Mouse (Mus musculus) intestine, embryonic 14.5 days (tissue): ENCODE measurements around the gene Slc48a1. TPM values are rescaled to one million over a fixed set of nuclear protein-coding genes. Genes with fewer than 3 reads are reported as not detected.

Experiments used
- ATAC-seq: fragments of 200-750 bp; cut with Nextera tagmentation; replicated peaks from 2 replicates; pipeline ENCODE4 v1.8.0; 2017; ENCODE audit warnings: low read depth, moderate number of reproducible peaks, moderate TSS enrichment, moderate library complexity; ENCODE audit not compliant: low FRiP score, low TSS enrichment
- DNase-seq: peaks from one replicate; pipeline ENCODE4 v3.0.0-alpha.2; 2018; ENCODE audit warnings: low spot score
- H3K27ac ChIP-seq: fragments of 300-500 bp; sonication (generic); 2 replicates; pipeline ENCODE4 v1.5.1; 2014; ENCODE audit warnings: low read depth, mild to moderate bottlenecking, control low read depth
- H3K27me3 ChIP-seq: fragments of 300-500 bp; sonication (generic); replicated peaks from 2 replicates; pipeline ENCODE4 v1.6.1; 2014; ENCODE audit warnings: low read length, control low read depth; ENCODE audit not compliant: control insufficient read depth, insufficient read depth
- H3K36me3 ChIP-seq: fragments of 300-500 bp; sonication (generic); 2 replicates; pipeline ENCODE4 v1.6.1; 2014; ENCODE audit warnings: low read length, control low read depth; ENCODE audit not compliant: control insufficient read depth, insufficient read depth
- H3K4me1 ChIP-seq: fragments of 300-500 bp; sonication (generic); replicated peaks from 2 replicates; pipeline ENCODE4 v1.6.1; 2014; ENCODE audit warnings: low read length, control low read depth, mixed read lengths; ENCODE audit not compliant: control insufficient read depth, insufficient read depth
- H3K4me2 ChIP-seq: fragments of 300-500 bp; sonication (generic); 2 replicates; pipeline ENCODE4 v1.6.1; 2014; ENCODE audit warnings: low read length
- H3K4me3 ChIP-seq: fragments of 300-500 bp; sonication (generic); 2 replicates; pipeline ENCODE4 v1.5.1; 2014; ENCODE audit warnings: low read depth, low read length, control low read depth, mixed read lengths
- H3K9ac ChIP-seq: fragments of 300-500 bp; sonication (generic); 2 replicates; pipeline ENCODE4 v1.6.1; 2014; ENCODE audit warnings: mild to moderate bottlenecking, low read length
- H3K9me3 ChIP-seq: fragments of 300-500 bp; sonication (generic); 2 replicates; pipeline ENCODE4 v1.6.1; 2016; ENCODE audit warnings: low read length, control low read depth; ENCODE audit not compliant: control insufficient read depth
- WGBS: fragments of 180-500 bp; shearing (Covaris S2); extraction: QIAGEN DNeasy Blood & Tissue Kit; methylation state at CpG from one replicate; pipeline ENCODE4 v1.1.7; 2014; 5-methylcytosine and 5-hydroxymethylcytosine counted together
- polyA plus RNA-seq: library from polyadenylated mRNA; unstranded; fragments of >200 nt; fragmentation: Nextera tagmentation; extraction: Ambion mirVana; gene quantifications from 2 replicates; pipeline ENCODE4 v1.2.1, GENCODE M21; 2014

Gene Slc48a1
- polyA plus RNA-seq, 1 experiment from 2014 or later, result 22.5 TPM

DNA sequence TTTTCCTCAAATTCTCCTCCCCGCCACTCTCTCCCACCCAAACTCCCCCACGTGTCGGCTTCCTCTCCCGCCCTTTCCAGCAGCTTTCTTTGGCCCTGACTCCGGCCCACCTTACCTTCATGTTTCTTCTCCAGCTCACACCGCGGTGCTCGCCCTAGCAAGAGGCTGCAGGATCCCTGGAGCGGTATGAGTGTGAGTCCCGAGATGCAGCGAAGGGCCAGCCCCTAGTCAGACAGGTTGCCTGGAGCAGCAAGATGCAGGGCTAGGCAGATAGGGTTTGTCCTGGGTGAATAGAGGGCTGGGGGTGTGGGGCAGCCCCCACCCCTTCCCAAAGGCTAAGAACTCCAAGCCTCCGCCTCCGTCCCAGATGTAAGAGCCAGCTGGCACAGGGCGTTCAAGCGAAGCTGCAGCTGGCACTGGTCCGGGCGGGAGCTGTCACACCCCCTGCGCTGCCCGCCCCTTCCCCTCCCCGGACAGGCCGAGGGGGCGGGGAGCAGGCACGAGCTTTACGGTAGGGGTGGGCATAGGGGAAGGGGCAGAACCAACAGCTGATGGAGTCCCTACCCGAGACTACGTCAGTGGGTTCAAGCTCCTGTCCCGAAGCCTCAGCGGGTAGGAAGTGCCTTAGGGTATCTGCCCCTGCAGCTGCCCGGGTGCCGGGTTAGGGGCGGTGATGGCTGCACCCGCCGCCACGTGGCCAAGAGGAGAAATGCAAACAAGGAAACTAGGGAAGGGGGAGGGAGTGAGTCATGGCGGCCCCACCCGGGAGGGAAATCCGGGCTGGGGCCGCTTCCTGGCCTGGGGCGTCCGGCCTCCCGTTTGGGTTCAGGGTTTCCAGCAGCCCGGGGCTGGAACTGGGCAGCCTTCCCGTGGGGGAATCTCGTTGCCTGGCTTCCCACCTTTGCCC lies 10.8 kb upstream of the Slc48a1 start, which contains the start of gene Rapgef3:
Gene Rapgef3, minus strand, starts transcription at position 693 of the 907 bp plus-strand sequence.
- peaks cover 14% of the 10 kb centered on the region for H3K27me3 ChIP-seq
- peak within 1 kb of the TSS; percentile 96 for H3K4me2 ChIP-seq
- DNase-seq, result peak; percentile 85
- H3K9me3 ChIP-seq, result no peaks in the 10 kb centered on the region
- peak within 1 kb of the TSS; percentile 44 for H3K4me3 ChIP-seq
- peak; percentile 87 for ATAC-seq
- no peaks in the 10 kb centered on the region for H3K36me3 ChIP-seq
- 2% methylated on average over 41 of the region's 44 CpGs for WGBS
- H3K9ac ChIP-seq, result peak within 1 kb of the TSS; percentile 55
- H3K4me1 ChIP-seq, result peaks cover 18% of the 10 kb centered on the region
- H3K27ac ChIP-seq, result peak within 1 kb of the TSS; percentile 36

DNA sequence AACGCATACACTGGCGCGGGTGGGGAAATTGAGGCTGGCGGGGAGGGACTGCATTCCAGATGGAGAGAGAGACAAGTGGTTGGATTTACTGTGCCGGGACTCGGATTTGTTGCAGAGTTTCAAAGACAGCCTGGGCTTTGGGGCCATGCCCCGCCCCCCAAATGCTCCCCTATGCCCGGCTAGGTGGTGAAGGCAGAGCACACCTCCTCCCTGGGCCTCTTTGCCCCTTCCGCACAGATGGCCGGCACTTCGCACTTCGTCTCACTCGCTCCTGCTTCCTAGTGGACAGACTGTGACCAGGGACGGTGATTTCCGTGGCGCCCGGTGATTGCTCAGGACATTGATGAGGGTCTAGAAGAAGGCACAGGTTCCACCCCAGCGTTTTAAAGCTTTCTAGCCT lies 10.1 kb upstream of the Slc48a1 start:
- H3K36me3 ChIP-seq, result no peaks in the 10 kb centered on the region
- H3K27me3 ChIP-seq, result peaks cover 14% of the 10 kb centered on the region
- DNase-seq (peak; percentile 71), ATAC-seq (peak; percentile 23)
- H3K4me1 ChIP-seq, result peaks cover 25% of the 10 kb centered on the region
- H3K27ac ChIP-seq, result peak overlapping the region; percentile 36
- peak overlapping the region; percentile 44 for H3K4me3 ChIP-seq
- peak overlapping the region; percentile 55 for H3K9ac ChIP-seq
- no peaks in the 10 kb centered on the region for H3K9me3 ChIP-seq
- 1% methylated on average over 18 of the region's 18 CpGs for WGBS
- H3K4me2 ChIP-seq, result peak overlapping the region; percentile 96

DNA sequence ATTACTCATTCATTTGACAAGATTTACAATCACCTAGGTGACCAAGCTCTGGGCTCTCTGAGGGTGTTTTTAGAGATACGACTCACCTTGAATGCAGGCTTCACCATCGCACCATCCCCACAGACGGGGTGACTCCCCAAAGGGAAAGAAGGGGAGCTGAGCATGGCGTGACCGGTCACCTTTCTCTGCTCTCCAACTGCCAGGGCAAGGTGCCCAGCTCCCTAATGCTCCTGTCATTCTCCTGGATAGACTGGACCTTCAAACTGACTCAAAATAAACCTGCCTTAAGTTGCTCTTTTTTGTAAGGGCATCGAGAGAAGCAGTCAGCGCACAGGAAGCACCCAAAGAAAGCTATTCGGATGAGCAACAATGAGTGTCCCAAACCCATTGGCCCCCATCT lies 8.0 kb upstream of the Slc48a1 start:
- Histone ChIP-seq H3K4me3 (no peak overlapping the region), H3K9me3 (no peaks in the 10 kb centered on the region), H3K9ac (no peak overlapping the region), H3K4me2 (no peak overlapping the region), H3K36me3 (no peaks in the 10 kb centered on the region), H3K4me1 (peaks cover 36% of the 10 kb centered on the region), H3K27me3 (peaks cover 14% of the 10 kb centered on the region), H3K27ac (no peak overlapping the region)
- no peak for DNase-seq
- 80% methylated on average over 8 of the region's 8 CpGs for WGBS
- no peak for ATAC-seq

DNA sequence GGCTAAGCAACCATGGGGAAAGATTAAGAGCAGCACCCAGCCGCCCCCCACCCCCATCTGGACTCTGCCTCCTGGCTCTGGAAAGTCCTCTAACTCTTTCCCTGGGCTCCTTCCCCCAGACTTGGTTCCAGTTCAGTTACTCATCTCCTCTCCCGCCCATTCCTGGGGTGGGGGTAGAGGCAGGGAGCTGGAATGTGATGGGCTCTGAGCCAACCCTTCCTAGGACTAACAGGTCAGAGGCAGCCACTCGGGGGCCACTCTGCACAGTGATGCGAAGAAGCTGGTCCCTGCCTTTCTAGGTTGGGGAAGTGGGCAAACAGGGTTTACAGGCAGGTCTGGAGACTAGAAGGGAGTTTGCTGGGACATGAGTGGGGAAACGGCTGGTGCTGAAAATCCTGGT lies 5.2 kb upstream of the Slc48a1 start:
- 22% methylated on average over 5 of the region's 5 CpGs for WGBS
- Histone ChIP-seq H3K27me3 (0 out of 2 replicates have a peak, but pooled peaks cover 5% of the 10 kb centered on the region), H3K36me3 (no peaks in the 10 kb centered on the region), H3K4me2 (0 out of 2 replicates have a peak overlapping the region, but pooled peaks have one; percentile 20), H3K9me3 (no peaks in the 10 kb centered on the region), H3K27ac (peak overlapping the region; percentile 62), H3K4me1 (peaks cover 24% of the 10 kb centered on the region), H3K4me3 (no peak overlapping the region), H3K9ac (no peak overlapping the region)
- DNase-seq, result peak; percentile 75
- ATAC-seq, result peak; percentile 59; the same call in 1 of the 2 replicates

DNA sequence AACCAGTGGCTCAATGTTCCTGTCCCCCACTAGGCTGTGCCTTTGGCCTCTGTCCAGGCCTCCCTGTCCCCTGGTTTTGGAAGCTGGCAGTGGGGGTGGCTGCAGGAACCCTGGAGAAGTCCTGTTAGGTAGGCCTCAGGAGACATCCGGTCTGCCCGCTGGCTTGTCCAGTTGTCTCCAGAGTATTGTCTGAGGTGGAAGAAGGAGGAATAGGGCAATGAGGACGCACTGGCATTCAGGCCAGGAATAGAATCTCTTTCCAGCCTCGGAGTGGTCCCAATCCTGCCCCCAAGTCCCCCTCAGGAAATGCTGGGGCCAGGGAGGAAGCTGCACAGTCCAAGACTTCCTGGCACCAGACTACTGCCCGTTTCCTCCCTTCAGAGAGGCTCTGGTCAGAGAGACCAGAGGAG lies 4.4 kb upstream of the Slc48a1 start:
- ATAC-seq, result no peak
- Histone ChIP-seq H3K27ac (peak overlapping the region; percentile 62), H3K36me3 (no peaks in the 10 kb centered on the region), H3K4me2 (no peak overlapping the region), H3K9me3 (no peaks in the 10 kb centered on the region), H3K27me3 (0 out of 2 replicates have a peak, but pooled peaks cover under 1% of the 10 kb centered on the region), H3K4me3 (no peak overlapping the region), H3K9ac (no peak overlapping the region), H3K4me1 (peaks cover 20% of the 10 kb centered on the region)
- WGBS, result 65% methylated on average over 5 of the region's 5 CpGs
- no peak for DNase-seq

DNA sequence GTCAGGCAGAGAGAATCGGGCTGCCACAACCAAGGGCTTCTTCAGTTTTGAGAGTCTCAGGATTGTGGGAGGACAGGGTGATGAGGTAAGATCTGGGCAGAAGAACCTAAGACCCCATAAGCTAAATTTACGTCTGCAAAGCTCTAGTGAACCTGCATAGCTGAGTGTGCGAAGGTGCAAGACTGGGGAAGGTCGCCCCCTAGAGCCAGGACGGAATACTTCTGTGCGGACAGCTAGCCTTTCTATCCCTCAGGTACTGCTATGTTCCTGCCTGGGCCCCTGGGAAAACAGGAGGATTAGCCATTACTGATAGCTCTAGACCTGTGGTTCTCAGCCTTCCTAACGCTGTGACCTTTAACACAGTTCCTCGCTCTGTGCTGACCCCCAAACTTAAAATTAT lies 1.8 kb upstream of the Slc48a1 start:
- Histone ChIP-seq H3K9ac (no peak overlapping the region), H3K27me3 (no peaks in the 10 kb centered on the region), H3K27ac (no peak overlapping the region), H3K4me2 (no peak overlapping the region), H3K36me3 (no peaks in the 10 kb centered on the region), H3K9me3 (no peaks in the 10 kb centered on the region), H3K4me3 (no peak overlapping the region), H3K4me1 (peaks cover 28% of the 10 kb centered on the region)
- WGBS, result 8% methylated on average over 8 of the region's 8 CpGs
- peak; percentile 45; the same call in 1 of the 2 replicates for ATAC-seq
- peak; percentile 78 for DNase-seq

DNA sequence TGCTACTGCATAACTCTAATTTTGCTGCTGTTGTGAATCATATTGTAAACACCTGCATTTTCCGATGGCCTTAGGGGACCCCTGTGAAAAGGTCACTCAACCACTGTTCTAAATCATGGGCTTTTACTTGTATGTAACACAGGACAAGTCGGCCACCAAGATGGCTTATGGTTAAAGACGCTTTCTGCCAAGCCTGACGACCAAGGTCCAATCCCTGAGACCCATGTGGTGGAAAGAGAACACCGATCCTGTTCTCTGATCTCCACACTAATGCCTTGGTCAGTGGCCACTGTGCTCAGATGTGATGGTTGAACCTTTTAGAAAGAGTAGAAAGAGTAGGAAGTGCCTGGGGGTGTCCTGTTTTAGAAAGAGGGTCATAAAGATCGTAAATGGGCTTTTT lies 1.4 kb upstream of the Slc48a1 start:
- H3K9ac ChIP-seq, result no peak overlapping the region
- ATAC-seq, result no peak
- H3K4me2 ChIP-seq, result no peak overlapping the region
- no peaks in the 10 kb centered on the region for H3K9me3 ChIP-seq
- no peaks in the 10 kb centered on the region for H3K27me3 ChIP-seq
- no peak for DNase-seq
- H3K4me1 ChIP-seq, result peaks cover 31% of the 10 kb centered on the region
- no peaks in the 10 kb centered on the region for H3K36me3 ChIP-seq
- H3K27ac ChIP-seq, result no peak overlapping the region
- 75% methylated on average over 6 of the region's 6 CpGs for whole genome bisulfite sequencing
- no peak overlapping the region for H3K4me3 ChIP-seq

DNA sequence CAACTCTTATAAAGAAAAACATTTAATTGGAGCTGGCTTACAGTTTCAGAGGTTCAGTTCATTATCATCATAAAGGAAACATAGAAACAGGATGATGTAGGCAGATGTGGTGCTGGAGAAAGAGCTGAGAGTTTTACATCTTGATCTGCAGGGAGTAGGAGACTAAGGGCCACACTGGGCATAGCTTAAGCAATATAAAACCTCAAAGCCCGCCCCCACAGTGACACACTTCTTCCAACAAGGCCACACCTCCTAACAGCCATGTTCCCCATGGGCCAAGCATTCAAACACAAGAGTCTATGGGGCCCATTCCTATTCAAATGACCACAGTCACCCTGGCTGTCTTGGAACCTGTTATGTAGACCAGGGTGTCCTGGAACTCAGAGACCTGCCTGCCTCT lies 1.3 kb downstream of the Slc48a1 start:
- H3K4me3 ChIP-seq, result no peak overlapping the region
- DNase-seq, result no peak
- peaks cover 19% of the 10 kb centered on the region for H3K4me1 ChIP-seq
- no peaks in the 10 kb centered on the region for H3K27me3 ChIP-seq
- no peak overlapping the region for H3K27ac ChIP-seq
- H3K9ac ChIP-seq, result no peak overlapping the region
- H3K9me3 ChIP-seq, result no peaks in the 10 kb centered on the region
- ATAC-seq, result no peak
- H3K4me2 ChIP-seq, result no peak overlapping the region
- 79% methylated on average over 1 of the region's 1 CpGs for WGBS
- H3K36me3 ChIP-seq, result no peaks in the 10 kb centered on the region
